Mouse (Mus musculus): ENCODE results near the gene Ggnbp2. TPM values are rescaled to one million over a fixed set of nuclear protein-coding genes. Genes with fewer than 3 reads are reported as not detected.
"Not testable (repeated sequence)": the region's sequence is repeated elsewhere in the genome, so short reads cannot be mapped to it uniquely, and the experiment has no call there.

Ggnbp2 gene
- total RNA-seq, 2 experiments from 2014 or later, result 75.9 to 93.3 TPM

DNA sequence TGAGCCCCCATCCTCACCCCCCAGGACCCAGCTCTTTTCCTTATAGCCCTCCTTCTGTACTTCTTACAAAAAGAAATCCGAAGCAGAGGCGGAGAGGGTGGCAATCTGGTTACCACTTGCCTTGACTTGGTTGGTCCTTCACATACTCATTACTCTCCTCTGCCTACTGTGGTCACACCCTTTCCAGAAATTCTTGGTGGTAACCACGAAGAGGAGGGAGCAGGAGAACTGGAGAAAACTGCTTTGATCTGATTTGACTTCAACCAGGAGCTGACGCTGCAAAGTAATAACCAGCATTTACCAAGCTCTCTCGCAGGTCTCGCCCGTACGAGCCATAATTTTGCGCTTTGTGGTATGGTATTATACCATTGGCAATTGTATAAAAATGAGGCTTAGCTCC lies 10.4 kb upstream of the Ggnbp2 start:
- DNase-seq (ENCODE audit: low spot score in 2 of 2), result no peak
- intact Hi-C loops (cut with DNase I), result loop anchor here (2.0 kb wide), 1 partner anchor 36 kb away; the partner anchor contains the start of gene Znhit3

DNA sequence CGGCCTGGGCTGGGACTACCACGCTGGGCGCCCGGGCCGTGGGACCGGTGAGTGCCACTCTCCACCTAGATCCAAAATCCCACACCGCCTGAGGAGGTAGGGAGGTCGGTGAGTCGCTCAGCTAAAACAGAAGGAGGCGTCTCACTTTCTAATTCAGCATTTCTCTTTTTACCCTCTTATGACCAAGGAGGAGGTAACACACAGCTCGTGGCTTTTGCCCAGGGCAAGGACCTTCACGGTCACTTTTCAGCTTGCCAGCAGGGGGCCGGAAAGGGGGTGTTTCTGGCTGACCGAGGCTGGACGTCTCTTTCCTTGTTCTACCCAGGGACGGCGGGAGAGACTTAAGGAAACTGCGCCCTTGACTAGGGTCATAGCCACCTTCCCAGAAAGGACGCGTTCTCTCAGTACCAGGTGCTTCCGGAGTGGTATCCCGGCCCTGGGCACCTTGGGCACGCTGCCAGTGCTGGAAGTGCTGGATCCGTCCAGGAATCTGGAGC lies 9.9 kb upstream of the Ggnbp2 start:
- peak in 1 of 2 experiments; percentile 29 for DNase-seq (ENCODE audit: low spot score in 2 of 2)
- intact Hi-C loops (cut with DNase I), result loop anchor here (2.0 kb wide), 1 partner anchor 36 kb away; the partner anchor contains the start of gene Znhit3

DNA sequence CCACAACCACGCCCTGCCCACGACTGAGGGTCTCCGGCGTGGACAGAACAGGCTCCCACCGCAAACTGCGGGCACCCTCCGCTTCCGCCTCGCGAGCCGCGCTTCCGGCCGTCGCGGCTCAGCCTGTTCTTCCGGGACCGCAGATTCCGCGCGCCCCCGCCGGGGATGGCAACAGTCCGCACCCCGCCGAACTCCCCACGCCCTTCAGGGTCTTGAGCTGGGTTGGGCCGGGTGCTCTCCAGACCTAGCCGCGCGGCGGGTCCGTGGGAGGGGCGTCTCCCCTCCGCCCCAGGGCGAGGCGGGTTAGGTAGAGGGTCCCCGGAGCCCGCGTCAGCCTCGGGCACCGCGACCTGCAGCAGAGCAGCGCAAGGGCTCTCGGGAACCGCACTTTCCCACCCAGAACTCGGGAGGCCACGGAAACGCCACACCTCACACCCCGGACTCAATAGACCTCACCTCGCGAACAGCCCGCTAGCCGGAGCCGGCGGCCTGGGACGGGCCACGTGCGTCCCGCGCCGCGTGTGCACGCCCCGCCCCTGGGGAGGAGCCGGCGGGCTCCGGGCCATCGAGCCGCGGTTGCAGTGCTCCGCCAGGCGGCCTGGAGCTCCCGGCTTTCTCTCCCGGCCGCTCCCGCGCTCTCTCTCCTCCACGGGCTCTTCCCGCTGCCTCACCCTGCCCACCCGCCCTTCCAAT lies 9.3 kb upstream of the Ggnbp2 start, which contains the start of the genes Myo19 and Pigw:
Gene Myo19 (plus strand): TSS at position 377 of the 693 bp plus-strand sequence.
Gene Pigw (minus strand): TSS at position 514 of the 693 bp plus-strand sequence.
- intact Hi-C loops (cut with DNase I), result loop anchor here (2.0 kb wide), 1 partner anchor 37 kb away; the partner anchor contains the start of gene Znhit3
- DNase-seq (ENCODE audit: low spot score in 2 of 2), result peak; percentile 81 to 87

DNA sequence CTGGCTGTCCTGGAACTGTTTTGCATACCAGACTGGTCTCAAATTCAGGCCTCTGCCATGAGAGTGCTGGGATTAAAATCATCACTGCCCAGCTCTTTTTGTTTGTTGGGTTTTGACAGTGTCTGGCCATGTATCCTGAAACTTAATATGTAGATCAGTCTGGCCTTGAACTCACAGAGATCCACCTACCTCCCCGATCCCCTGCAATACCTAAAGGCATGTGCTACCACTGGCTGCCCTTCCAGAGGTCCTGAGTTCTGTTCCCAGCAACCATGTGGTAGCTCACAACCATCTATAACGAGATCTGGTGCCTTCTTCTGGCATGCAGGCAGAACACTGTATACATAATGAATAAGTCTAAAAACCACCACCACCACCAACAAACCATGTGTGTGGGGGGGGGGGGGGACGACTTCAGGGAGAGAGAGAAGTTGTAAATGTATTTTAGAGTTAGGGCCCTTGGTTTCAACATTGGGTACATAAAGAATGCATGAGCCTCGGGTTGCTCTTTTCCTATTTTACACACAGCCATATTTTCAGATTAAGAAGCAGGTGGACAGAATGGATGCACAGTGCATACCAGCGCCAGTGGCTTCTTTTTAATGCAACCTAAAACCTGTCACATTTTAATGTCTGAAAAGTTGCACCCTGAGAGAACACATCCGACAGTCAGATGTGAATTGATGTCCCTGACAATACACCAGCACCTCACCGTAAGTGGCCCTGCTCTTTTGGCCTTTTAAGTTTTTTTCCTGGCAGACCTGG lies 8.6 kb upstream of the Ggnbp2 start:
- DNase-seq (ENCODE audit: low spot score in 2 of 2), result no peak
- intact Hi-C loops (cut with DNase I), result no loop called here

DNA sequence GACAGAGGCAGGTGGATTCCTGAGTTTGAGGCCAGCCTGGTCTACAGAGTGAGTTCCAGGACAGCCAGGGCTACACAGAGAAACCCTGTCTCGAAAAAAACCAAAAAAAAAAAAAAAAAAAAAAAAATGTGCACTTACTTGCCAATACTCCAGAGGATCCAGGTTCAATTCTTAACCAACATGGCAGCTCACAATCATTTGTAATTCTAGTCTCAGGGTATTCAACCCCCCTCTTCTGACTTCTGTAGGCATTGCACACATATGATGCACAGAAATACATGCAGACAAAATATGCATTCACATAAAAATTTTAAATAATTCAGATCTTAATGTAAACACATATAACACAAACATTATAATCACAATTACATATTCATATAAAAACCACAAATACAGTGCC lies 5.4 kb upstream of the Ggnbp2 start:
- DNase-seq (ENCODE audit: low spot score in 2 of 2); intact Hi-C loops (cut with DNase I): not testable (repeated sequence)

DNA sequence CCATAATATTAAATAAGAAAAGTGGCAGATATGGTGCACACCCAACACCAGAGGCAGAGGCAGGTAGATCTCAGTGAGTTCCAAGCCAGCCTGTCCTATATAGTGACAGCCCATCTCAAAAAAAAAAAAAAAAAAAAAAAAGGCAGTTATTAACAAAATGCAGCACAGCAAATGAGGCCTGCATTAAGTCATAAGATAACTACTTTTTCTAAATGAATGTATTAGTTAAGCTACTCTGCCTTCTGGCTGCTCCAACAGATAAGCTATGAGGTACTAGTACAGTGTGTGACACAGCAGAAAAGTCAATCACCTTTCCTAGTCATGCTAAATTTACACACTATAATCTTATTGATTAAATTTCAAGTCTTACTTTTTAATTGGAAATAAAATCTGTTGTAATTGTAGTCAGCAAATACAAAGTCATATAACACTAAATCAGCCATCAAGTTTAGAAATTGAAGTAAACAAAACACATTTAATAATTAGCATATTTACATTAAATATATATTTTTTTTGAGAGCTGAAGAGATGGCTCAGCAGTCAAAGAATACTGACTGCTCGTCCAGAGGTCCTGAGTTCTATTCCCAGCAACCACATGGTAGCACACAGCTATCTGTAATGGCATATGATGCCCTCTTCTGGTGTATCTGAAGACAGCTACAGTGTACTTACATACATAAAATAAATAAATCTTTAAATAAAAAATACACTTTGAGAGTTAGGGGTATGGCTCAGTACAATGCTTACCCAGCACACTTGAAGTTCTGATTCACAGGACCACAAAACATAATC lies 2.6 kb upstream of the Ggnbp2 start:
- no peak for DNase-seq (ENCODE audit: low spot score in 2 of 2)
- intact Hi-C loops (cut with DNase I), result loop anchor here (5.0 kb wide), 1 partner anchor 269 kb away; the partner anchor contains the start of gene Usp32

DNA sequence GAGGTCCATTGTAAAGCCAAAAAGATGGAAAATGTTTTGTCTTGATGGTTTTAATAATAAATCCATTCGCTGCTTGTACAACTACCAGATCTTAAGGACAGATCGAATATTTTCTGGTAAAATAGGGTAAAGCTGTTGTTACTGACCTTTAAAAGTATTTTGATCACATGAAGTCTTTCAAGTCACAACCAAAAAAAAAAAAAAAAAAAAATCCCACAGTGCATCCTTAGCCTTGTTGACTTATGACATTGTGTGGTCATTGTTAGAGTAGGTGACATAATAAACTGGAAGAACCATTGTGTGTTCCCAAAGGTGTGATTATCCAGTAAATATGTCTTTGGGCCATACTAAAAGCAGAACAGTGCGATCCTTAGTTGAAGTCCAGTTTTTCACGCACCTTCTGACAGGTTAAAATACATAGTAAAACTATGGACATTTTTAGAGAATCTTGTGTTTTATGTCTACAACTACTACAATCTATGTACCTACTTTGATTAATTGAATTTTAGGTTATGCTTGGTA lies 992 bp upstream of the Ggnbp2 start:
- DNase-seq (ENCODE audit: low spot score in 2 of 2), result no peak
- intact Hi-C loops (cut with DNase I), result loop anchor here (5.0 kb wide), 1 partner anchor 271 kb away; the partner anchor contains the start of gene Usp32

DNA sequence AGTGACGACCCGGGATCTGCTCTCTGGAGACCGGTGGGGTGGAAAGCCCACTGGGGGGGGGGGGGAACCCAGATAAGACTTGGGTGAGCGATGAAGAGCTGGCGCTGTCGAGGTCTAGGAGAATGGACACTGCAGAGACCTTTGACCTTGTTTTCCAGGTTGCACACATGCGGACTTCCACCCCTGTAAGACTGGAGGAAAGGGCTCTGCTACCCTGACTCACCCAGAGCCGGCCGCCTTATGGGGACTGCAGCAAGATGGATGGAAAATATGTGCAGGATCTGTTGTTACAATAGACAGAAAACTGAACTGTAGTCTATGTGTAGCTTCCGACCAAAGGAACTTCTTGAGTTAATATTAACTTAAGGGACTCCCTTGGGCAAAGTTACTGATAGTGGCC lies 429 bp upstream of the Ggnbp2 start:
- no peak for DNase-seq (ENCODE audit: low spot score in 2 of 2)

DNA sequence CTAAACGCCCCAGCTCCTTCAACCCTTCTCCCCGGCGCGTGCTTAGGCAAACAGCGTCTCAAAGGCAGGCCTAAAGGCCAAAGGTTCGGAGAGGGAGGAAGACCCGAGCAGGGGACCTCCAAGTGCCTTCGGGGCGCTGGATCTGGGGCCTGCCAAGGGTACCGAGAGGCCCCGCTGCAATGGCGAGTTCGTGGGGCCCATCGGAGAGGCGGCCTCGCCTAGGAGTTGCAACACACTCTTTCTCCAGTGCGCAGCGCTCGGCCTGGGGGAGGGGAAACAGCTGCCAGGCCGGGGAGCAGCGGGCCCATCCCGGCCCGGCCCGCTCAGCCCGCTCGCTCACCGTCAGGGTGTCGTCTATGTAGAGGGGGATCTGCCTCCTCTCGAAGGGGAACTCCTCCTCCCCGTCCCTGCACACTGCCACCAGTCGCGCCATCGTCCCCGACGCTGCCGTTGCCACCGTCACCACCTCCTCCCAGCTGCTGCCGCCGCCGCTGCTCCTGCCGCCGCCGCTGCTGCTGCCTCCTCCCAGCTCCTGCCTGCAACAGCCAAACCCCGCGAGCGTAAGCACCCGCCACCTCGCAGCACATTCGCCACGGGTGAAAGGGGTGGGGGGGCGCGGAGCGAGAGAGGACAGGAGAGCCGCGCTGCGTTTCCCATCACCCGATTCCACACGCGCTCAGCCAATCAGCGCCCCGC lies 932 bp downstream of the Ggnbp2 start:
- intact Hi-C loops (cut with DNase I), result loop anchor here (5.0 kb wide), 2 partner anchors 37 to 273 kb away; partner anchors contain the start of gene Usp32
- peak; percentile 91 to 93 for DNase-seq (ENCODE audit: low spot score in 2 of 2)

More for the DNA sequence above, 429 bp upstream of the Ggnbp2 start:
- intact Hi-C loops (cut with DNase I), result loop anchor here (5.0 kb wide), 1 partner anchor 271 kb away; the partner anchor contains the start of gene Usp32

DNA sequence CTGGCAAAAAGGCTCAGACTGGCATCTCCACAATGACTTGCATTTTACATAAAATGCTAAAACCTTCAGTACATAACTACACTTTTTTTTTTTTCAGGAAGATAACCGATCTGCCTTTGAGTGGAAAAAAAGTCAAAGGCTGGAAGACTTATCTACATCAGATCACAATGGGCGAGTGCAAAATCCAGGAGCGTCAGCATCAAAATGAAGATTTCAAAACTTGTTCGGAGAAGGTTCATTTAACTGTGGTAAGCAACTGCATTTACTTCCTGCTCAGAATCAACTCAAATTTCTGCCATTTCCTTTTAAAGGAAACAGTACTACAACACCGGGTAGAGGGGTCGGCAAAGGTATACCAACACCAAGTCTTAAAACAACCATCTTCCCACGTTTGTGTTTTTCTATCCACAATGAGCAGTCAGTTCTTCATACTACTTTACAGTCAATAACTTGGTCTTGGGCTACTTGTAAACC lies 1.8 kb downstream of the Ggnbp2 start:
- no peak for DNase-seq (ENCODE audit: low spot score in 2 of 2)
- intact Hi-C loops (cut with DNase I), result loop anchor here (5.0 kb wide), 1 partner anchor 37 kb away; no protein-coding TSS in a partner anchor

DNA sequence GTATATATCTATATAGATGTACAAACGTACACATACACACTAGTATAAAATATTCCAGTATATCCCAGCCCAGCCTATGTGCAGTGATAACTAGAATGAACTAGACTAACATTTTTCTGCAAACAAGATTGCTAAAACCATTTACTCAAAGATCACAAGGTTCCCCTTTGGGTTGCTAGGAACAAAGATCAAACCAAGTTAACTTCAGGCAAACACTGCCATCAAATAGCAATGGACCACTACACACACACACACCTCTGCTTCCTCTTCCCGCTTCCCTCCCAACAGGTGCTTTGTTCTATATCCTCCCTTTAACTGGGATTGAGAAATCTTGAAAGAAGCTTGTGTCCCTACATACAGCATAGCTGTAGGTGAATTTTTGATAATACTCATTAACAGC lies 3.0 kb downstream of the Ggnbp2 start:
- intact Hi-C loops (cut with DNase I), result loop anchor here (5.0 kb wide), 1 partner anchor 35 kb away; no protein-coding TSS in a partner anchor
- no peak for DNase-seq (ENCODE audit: low spot score in 2 of 2)

DNA sequence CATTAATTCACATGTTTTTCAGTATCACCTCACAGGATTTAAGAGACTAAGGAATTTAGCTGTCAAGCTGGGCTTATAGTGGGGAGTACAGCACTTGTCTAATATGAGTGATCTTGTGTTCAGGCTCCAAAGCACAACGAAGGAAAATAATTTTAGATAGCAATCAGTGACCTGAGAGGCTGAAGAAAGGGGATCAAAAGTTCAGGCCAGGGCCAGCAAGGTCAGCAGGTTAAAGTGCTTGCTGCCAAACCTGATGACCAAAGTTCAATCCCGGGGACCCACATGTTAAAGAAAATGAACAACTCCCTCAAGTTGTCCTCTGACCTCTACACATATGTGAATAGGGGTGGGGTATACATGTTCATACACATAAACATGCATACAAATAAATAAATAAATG lies 5.3 kb downstream of the Ggnbp2 start:
- no peak for DNase-seq (ENCODE audit: low spot score in 2 of 2)
- intact Hi-C loops (cut with DNase I), result loop anchor here (5.0 kb wide), 1 partner anchor 33 kb away; no protein-coding TSS in a partner anchor

DNA sequence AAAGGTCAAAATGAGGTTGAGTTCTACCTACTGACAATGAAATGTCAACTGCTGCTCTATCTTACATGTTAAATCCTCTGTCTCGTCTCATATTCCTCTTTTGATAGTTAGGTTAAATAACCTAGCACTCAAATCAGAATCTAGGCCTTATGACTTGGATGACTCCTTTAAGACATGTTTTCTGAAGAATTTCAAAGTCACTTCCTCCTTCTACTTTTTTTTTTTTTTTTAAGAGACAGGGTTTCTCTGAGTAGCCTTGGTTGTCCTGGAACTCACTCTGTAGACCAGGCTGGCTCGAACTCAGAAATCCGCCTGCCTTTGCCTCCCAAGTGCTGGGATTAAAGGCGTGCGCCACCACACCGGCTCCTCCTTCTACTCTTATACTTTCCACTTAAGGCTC lies 15.3 kb downstream of the Ggnbp2 start:
- intact Hi-C loops (cut with DNase I), result no loop called here
- no peak for DNase-seq (ENCODE audit: low spot score in 2 of 2)

DNA sequence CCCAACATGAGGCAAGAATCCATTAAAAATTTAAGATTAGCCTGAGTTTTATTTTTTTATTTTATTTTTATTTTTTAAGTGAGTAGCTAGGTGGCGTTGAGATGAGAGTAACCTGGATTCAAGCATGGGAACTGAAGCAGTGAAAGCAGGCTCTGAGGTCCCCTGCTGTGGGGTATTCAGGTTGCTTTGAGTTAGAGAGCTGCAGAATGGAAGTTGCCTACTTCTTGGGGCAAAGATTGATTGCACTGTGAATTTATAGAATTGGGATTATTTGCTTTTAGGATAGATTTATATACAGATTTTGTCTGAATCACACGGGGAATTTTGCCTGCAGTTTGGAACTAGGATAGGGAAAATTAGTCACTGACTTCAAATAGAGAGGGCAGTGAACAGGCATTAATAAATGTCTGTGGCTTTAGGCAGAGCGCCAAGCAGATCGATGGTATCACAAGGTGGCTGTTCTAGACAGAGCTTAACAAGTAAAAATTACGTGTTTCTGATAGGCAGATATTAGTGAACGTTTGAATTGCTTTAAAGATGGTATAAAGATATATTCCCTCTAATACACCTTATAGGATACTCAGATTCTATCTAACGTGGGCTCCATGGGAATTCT lies 23.0 kb downstream of the Ggnbp2 start:
- no peak for DNase-seq (ENCODE audit: low spot score in 2 of 2)
- intact Hi-C loops (cut with DNase I), result no loop called here

DNA sequence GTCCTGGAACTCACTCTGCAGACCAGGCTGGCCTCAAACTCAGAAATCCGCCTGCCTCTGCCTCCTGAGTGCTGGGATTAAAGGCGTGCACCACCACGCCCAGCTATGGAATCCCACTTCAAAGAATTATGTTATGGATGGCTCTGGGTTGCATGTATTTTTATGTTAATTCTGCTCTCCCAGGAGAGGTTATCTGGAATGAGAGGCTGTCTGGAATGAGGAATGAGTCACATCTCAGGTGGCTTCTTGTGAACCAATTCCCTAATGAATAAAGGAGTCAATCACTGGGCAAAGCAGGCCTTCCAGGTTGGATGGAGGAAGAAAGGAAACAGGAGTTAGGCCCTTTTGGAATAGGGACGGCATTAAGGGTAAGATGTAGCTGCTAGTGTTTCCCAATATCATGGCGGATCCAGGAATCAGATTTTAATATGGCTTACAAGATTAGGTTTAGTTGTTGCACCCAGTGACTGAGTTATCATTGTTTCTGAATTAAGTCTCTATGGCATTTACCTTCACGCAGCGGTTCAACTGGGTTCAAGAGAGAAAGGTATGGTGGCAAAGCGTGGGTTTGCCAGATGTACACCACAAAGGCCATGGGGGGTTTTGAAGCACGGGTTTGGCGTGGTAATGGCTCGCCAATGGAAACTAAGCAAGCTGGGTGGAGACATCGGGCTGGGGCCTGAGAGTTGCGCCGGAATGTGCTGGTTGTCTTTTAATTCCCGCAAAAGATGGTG lies 23.7 kb downstream of the Ggnbp2 start:
- DNase-seq (ENCODE audit: low spot score in 2 of 2), result no peak
- intact Hi-C loops (cut with DNase I), result no loop called here

DNA sequence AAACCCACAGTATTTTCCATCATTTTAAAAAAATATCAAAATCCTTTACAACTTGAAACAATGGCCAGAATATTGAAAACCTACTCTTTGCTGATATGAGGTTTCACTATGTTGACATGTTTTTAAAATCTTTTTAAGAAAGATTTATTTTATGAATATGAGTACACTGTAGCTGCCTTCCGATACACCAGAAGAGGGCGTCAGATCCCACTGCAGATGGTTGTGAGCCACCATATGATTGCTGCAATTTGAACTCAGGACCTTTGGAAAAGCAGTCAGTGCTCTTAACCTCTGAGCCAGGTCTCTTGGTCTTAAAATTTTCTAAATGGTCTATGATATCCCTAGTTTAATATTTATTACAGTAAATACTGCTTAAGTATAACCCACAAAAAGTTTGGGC lies 31.3 kb downstream of the Ggnbp2 start:
- no peak for DNase-seq (ENCODE audit: low spot score in 2 of 2)
- intact Hi-C loops (cut with DNase I), result no loop called here

DNA sequence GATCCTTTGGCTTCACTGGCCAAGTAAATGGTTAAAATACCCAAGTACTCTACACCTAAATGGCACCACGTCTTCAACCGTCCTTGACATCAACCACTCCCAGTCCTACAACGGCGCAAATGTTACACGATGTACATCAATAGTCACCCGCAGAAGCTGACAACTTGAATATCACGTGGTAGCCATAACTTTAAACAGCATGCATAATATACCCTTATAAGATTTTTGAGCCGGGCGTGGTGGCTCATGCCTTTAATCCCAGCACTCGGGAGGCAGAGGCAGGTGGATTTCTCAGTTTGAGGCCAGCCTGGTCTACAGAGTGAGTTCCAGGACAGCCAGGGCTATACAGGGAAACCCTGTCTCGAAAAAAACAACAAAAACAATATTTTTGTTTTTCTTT lies 41.1 kb downstream of the Ggnbp2 start:
- intact Hi-C loops (cut with DNase I); DNase-seq (ENCODE audit: low spot score in 2 of 2): not testable (repeated sequence)

Measured in left cerebral cortex, postnatal 36 days (tissue).